In genomic region chr11:87847884-87848283, GRCm38 (mm10) we compare ENCODE assay signal across 21 mouse cellular contexts. TPM values are rescaled to one million over a fixed set of nuclear protein-coding genes. Genes with fewer than 3 reads are reported as not detected.
DNase-seq lines count a peak whose midpoint lies in the region; ATAC-seq and TF ChIP-seq lines count a peak whose summit lies in the region.
"Had no signal": no experiment of that assay in that cellular context is flagged by ENCODE, and none has a peak within 500 bp of the region (broad histone marks: within the 10 kb centered on the region; RNA-seq: fewer than 3 reads in every experiment).

No protein-coding gene starts in this region.

- no peak overlapping the region for H3K4me3 ChIP-seq in forebrain, embryonic 12.5 days (replicated peaks)
- H3K4me3 ChIP-seq in forebrain, postnatal 0 days (ENCODE audit: low read depth, low read length), result no peak overlapping the region
- no peak overlapping the region for H3K4me3 ChIP-seq in lung, embryonic 14.5 days (ENCODE audit: low read depth, low read length)
- H3K4me3 ChIP-seq in lung, adult 2 months (replicated peaks; ENCODE audit: extremely low read depth, low read depth, low read length), result no peak overlapping the region
- H3K4me3 ChIP-seq in intestine, embryonic 16.5 days (ENCODE audit: low read length), result no peak overlapping the region
- H3K4me3 ChIP-seq in liver, embryonic 12.5 days, result no peak overlapping the region
- H3K4me3 ChIP-seq: embryonic facial prominence, embryonic 12.5 days; heart, embryonic 13.5 days; hindbrain, embryonic 15.5 days; limb, embryonic 10.5 days; liver, embryonic 13.5 days; myocyte had no signal

- H3K9me3 ChIP-seq in forebrain, embryonic 12.5 days, result no peaks in the 10 kb centered on the region
- H3K9me3 ChIP-seq in forebrain, postnatal 0 days (ENCODE audit: low read length), result no peaks in the 10 kb centered on the region
- no peaks in the 10 kb centered on the region for H3K9me3 ChIP-seq in lung, embryonic 14.5 days (ENCODE audit: low read depth, low read length)
- no peaks in the 10 kb centered on the region for H3K9me3 ChIP-seq in intestine, embryonic 16.5 days (ENCODE audit: control insufficient read depth, low read length)
- no peaks in the 10 kb centered on the region for H3K9me3 ChIP-seq in liver, embryonic 12.5 days (replicated peaks)
- H3K9me3 ChIP-seq: embryonic facial prominence, embryonic 12.5 days; heart, embryonic 13.5 days; hindbrain, embryonic 15.5 days; limb, embryonic 10.5 days; liver, embryonic 13.5 days had no signal

- TF ChIP-seq POLR2A in lung, adult 2 months (IDR thresholded peaks at IDR 0.05; ENCODE audit: borderline replicate concordance, extremely low read depth, low read depth, low read length), result no peak

- 0 out of 2 replicates have a peak, but pooled peaks have one; percentile 39 for ATAC-seq in forebrain, embryonic 12.5 days (ENCODE audit: low FRiP score)
- ATAC-seq in forebrain, postnatal 0 days, result no peak
- ATAC-seq in lung, embryonic 14.5 days (ENCODE audit: insufficient read depth), result no peak
- 0 out of 2 replicates have a peak, but pooled peaks have one; percentile 19 for ATAC-seq in intestine, embryonic 16.5 days
- no peak for ATAC-seq in liver, embryonic 12.5 days

- H3K27ac ChIP-seq in forebrain, embryonic 12.5 days, result no peak overlapping the region
- H3K27ac ChIP-seq in forebrain, postnatal 0 days (ENCODE audit: low read depth, low read length), result no peak overlapping the region
- no peak overlapping the region for H3K27ac ChIP-seq in lung, embryonic 14.5 days (ENCODE audit: low read depth)
- H3K27ac ChIP-seq in intestine, embryonic 16.5 days (ENCODE audit: low read length), result no peak overlapping the region
- H3K27ac ChIP-seq in liver, embryonic 12.5 days, result no peak overlapping the region
- H3K27ac ChIP-seq: embryonic facial prominence, embryonic 12.5 days; heart, embryonic 13.5 days; hindbrain, embryonic 15.5 days; limb, embryonic 10.5 days; liver, embryonic 13.5 days had no signal

- WGBS in forebrain, embryonic 12.5 days, result 66% methylated on average over 6 of the region's 6 CpGs
- WGBS in forebrain, postnatal 0 days, result 67% methylated on average over 6 of the region's 6 CpGs
- WGBS in lung, embryonic 14.5 days, result 59% methylated on average over 6 of the region's 6 CpGs
- WGBS in lung, adult 2 months, result 55% methylated on average over 6 of the region's 6 CpGs
- 81% methylated on average over 6 of the region's 6 CpGs for WGBS in intestine, embryonic 16.5 days
- WGBS in liver, embryonic 12.5 days (ENCODE audit: insufficient replicate concordance), result 63% methylated on average over 6 of the region's 6 CpGs

- no peak for DNase-seq in forebrain, postnatal 0 days
- peak; percentile 5 for DNase-seq in lung, embryonic 14.5 days
- DNase-seq in lung, adult 2 months, result no peak
- DNase-seq in R1 (ENCODE audit: low read depth, low spot score), result peak; percentile 81
- no peak for DNase-seq in right cerebral cortex, postnatal 25 days
- DNase-seq: adrenal gland, postnatal 10 days; cerebellum, postnatal 10 days; liver, embryonic 13.5 days; lung, postnatal 10 days; thymus, adult 18-20 months had no signal

- no peak overlapping the region for H3K4me2 ChIP-seq in forebrain, embryonic 12.5 days
- H3K4me2 ChIP-seq in forebrain, postnatal 0 days (ENCODE audit: low read depth), result no peak overlapping the region
- no peak overlapping the region for H3K4me2 ChIP-seq in lung, embryonic 14.5 days
- H3K4me2 ChIP-seq in intestine, embryonic 16.5 days (ENCODE audit: low read depth, low read length), result no peak overlapping the region
- H3K4me2 ChIP-seq in liver, embryonic 12.5 days, result no peak overlapping the region
- H3K4me2 ChIP-seq: embryonic facial prominence, embryonic 12.5 days; heart, embryonic 13.5 days; hindbrain, embryonic 15.5 days; liver, embryonic 13.5 days had no signal

- TF ChIP-seq CTCF in forebrain, postnatal 0 days (IDR thresholded peaks at IDR 0.05; ENCODE audit: low read depth), result no peak
- no peak for TF ChIP-seq CTCF in lung, embryonic 14.5 days (IDR thresholded peaks at IDR 0.05; ENCODE audit: low read depth)
- no peak for TF ChIP-seq CTCF in lung, adult 2 months (IDR thresholded peaks at IDR 0.05; ENCODE audit: insufficient read depth, low read length)

- H3K36me3 ChIP-seq in forebrain, embryonic 12.5 days (replicated peaks), result no peaks in the 10 kb centered on the region
- H3K36me3 ChIP-seq in forebrain, postnatal 0 days (ENCODE audit: insufficient read depth), result no peaks in the 10 kb centered on the region
- H3K36me3 ChIP-seq in lung, embryonic 14.5 days (ENCODE audit: insufficient read depth), result no peaks in the 10 kb centered on the region
- H3K36me3 ChIP-seq in intestine, embryonic 16.5 days (ENCODE audit: control insufficient read depth, insufficient read depth, low read length), result no peaks in the 10 kb centered on the region
- no peaks in the 10 kb centered on the region for H3K36me3 ChIP-seq in liver, embryonic 12.5 days
- H3K36me3 ChIP-seq: embryonic facial prominence, embryonic 12.5 days; heart, embryonic 13.5 days; hindbrain, embryonic 15.5 days; limb, embryonic 10.5 days; liver, embryonic 13.5 days had no signal

- H3K9ac ChIP-seq in forebrain, embryonic 12.5 days, result no peak overlapping the region
- no peak overlapping the region for H3K9ac ChIP-seq in forebrain, postnatal 0 days
- H3K9ac ChIP-seq in lung, embryonic 14.5 days, result no peak overlapping the region
- no peak overlapping the region for H3K9ac ChIP-seq in intestine, embryonic 16.5 days (ENCODE audit: low read depth, low read length)
- H3K9ac ChIP-seq in liver, embryonic 12.5 days, result no peak overlapping the region
- H3K9ac ChIP-seq: embryonic facial prominence, embryonic 12.5 days; heart, embryonic 13.5 days; hindbrain, embryonic 15.5 days; liver, embryonic 13.5 days had no signal

- H3K27me3 ChIP-seq in forebrain, embryonic 12.5 days, result peaks cover 2% of the 10 kb centered on the region; the same call in 1 of the 2 replicates
- H3K27me3 ChIP-seq in forebrain, postnatal 0 days (ENCODE audit: insufficient read depth, low read length), result no peaks in the 10 kb centered on the region
- no peaks in the 10 kb centered on the region for H3K27me3 ChIP-seq in lung, embryonic 14.5 days (ENCODE audit: insufficient read depth, low read length)
- no peaks in the 10 kb centered on the region for H3K27me3 ChIP-seq in intestine, embryonic 16.5 days (replicated peaks; ENCODE audit: control insufficient read depth, insufficient read depth, low read length)
- no peaks in the 10 kb centered on the region; the same call in 1 of the 2 replicates for H3K27me3 ChIP-seq in liver, embryonic 12.5 days (replicated peaks)
- H3K27me3 ChIP-seq: embryonic facial prominence, embryonic 12.5 days; hindbrain, embryonic 15.5 days; liver, embryonic 13.5 days had no signal

- peaks cover 3% of the 10 kb centered on the region; the same call in 1 of the 2 replicates for H3K4me1 ChIP-seq in forebrain, embryonic 12.5 days
- peaks cover 4% of the 10 kb centered on the region; the same call in 1 of the 2 replicates for H3K4me1 ChIP-seq in forebrain, postnatal 0 days (ENCODE audit: insufficient read depth)
- no peaks in the 10 kb centered on the region for H3K4me1 ChIP-seq in lung, embryonic 14.5 days (ENCODE audit: insufficient read depth)
- H3K4me1 ChIP-seq in lung, adult 2 months (ENCODE audit: control insufficient read depth, insufficient read depth, low read length), result peaks cover 2% of the 10 kb centered on the region; the same call in 1 of the 2 replicates
- H3K4me1 ChIP-seq in intestine, embryonic 16.5 days (ENCODE audit: control insufficient read depth, insufficient read depth, low read length), result no peaks in the 10 kb centered on the region
- peaks cover 5% of the 10 kb centered on the region for H3K4me1 ChIP-seq in liver, embryonic 12.5 days
- H3K4me1 ChIP-seq: embryonic facial prominence, embryonic 12.5 days had no signal

RNA-seq across cellular contexts. Expression of gene Mks1, which starts 5.1 kb away (rescaled TPM):
- 16.0 and 19.6 TPM in 2 replicates for polyA plus RNA-seq in forebrain, embryonic 12.5 days (2016; fragmentation: Nextera tagmentation; extraction: Ambion mirVana)
- total RNA-seq in forebrain, postnatal 0 days (2014; rRNA removed), result 6.8 and 11.1 TPM in 2 replicates
- polyA plus RNA-seq in forebrain, postnatal 0 days (2015; fragmentation: Nextera tagmentation; extraction: Ambion mirVana), result 6.1 and 8.8 TPM in 2 replicates
- 11.3 and 14.3 TPM in 2 replicates for polyA plus RNA-seq in lung, embryonic 14.5 days (2014; fragmentation: Nextera tagmentation; extraction: Ambion mirVana)
- polyA plus RNA-seq in lung, adult 2 months (2012; rRNA removed), result 8.5 and 10.0 TPM in 2 replicates
- polyA plus RNA-seq in intestine, embryonic 16.5 days (2015; fragmentation: Nextera tagmentation; extraction: Ambion mirVana), result 9.2 and 9.3 TPM in 2 replicates
- 3.9 and 4.3 TPM in 2 replicates for polyA plus RNA-seq in liver, embryonic 12.5 days (2016; fragmentation: Nextera tagmentation; extraction: Ambion mirVana)

RNA-seq across cellular contexts. Expression of gene Lpo, which starts 19.8 kb away (rescaled TPM):
- polyA plus RNA-seq in forebrain, embryonic 12.5 days (2016; fragmentation: Nextera tagmentation; extraction: Ambion mirVana), result 0.19 and 0.33 TPM in 2 replicates
- total RNA-seq in forebrain, postnatal 0 days (2014; rRNA removed), result 0.46 and 1.1 TPM in 2 replicates
- 0.62 and 1.3 TPM in 2 replicates for polyA plus RNA-seq in forebrain, postnatal 0 days (2015; fragmentation: Nextera tagmentation; extraction: Ambion mirVana)
- polyA plus RNA-seq in lung, embryonic 14.5 days (2014; fragmentation: Nextera tagmentation; extraction: Ambion mirVana), result 0.05 TPM in 1 of 2 replicates, not detected in the other
- 0.85 TPM in 1 of 2 replicates, not detected in the other for polyA plus RNA-seq in lung, adult 2 months (2012; rRNA removed)
- polyA plus RNA-seq in intestine, embryonic 16.5 days (2015; fragmentation: Nextera tagmentation; extraction: Ambion mirVana), result 0.04 TPM in 1 of 2 replicates, not detected in the other
- not detected in 2 replicates for polyA plus RNA-seq in liver, embryonic 12.5 days (2016; fragmentation: Nextera tagmentation; extraction: Ambion mirVana)
- total RNA-seq: adrenal gland, postnatal 10 days had no signal
- polyA plus RNA-seq: heart, embryonic 13.5 days; limb, embryonic 10.5 days; liver, embryonic 13.5 days; myocyte had no signal

RNA-seq across cellular contexts. Expression of gene Epx, which starts 27.5 kb away (rescaled TPM):
- 0.14 and 0.20 TPM in 2 replicates for polyA plus RNA-seq in forebrain, embryonic 12.5 days (2016; fragmentation: Nextera tagmentation; extraction: Ambion mirVana)
- 0.15 and 0.90 TPM in 2 replicates for total RNA-seq in forebrain, postnatal 0 days (2014; rRNA removed)
- 0.38 and 0.79 TPM in 2 replicates for polyA plus RNA-seq in forebrain, postnatal 0 days (2015; fragmentation: Nextera tagmentation; extraction: Ambion mirVana)
- polyA plus RNA-seq in lung, embryonic 14.5 days (2014; fragmentation: Nextera tagmentation; extraction: Ambion mirVana), result not detected in 2 replicates
- 0.24 TPM in 1 of 2 replicates, not detected in the other for polyA plus RNA-seq in lung, adult 2 months (2012; rRNA removed)
- polyA plus RNA-seq in intestine, embryonic 16.5 days (2015; fragmentation: Nextera tagmentation; extraction: Ambion mirVana), result 0.06 and 0.11 TPM in 2 replicates
- 1.3 and 3.8 TPM in 2 replicates for polyA plus RNA-seq in liver, embryonic 12.5 days (2016; fragmentation: Nextera tagmentation; extraction: Ambion mirVana)
- polyA plus RNA-seq: embryonic facial prominence, embryonic 12.5 days; limb, embryonic 10.5 days; myocyte had no signal

RNA-seq across cellular contexts. Expression of gene Olfr462, which starts 44.2 kb away (rescaled TPM):
- not detected in 2 replicates for polyA plus RNA-seq in forebrain, embryonic 12.5 days (2016; fragmentation: Nextera tagmentation; extraction: Ambion mirVana)
- total RNA-seq in forebrain, postnatal 0 days (2014; rRNA removed), result not detected in 2 replicates
- polyA plus RNA-seq in forebrain, postnatal 0 days (2015; fragmentation: Nextera tagmentation; extraction: Ambion mirVana), result not detected in 2 replicates
- polyA plus RNA-seq in lung, embryonic 14.5 days (2014; fragmentation: Nextera tagmentation; extraction: Ambion mirVana), result not detected in 2 replicates
- not detected in 2 replicates for polyA plus RNA-seq in lung, adult 2 months (2012; rRNA removed)
- polyA plus RNA-seq in intestine, embryonic 16.5 days (2015; fragmentation: Nextera tagmentation; extraction: Ambion mirVana), result not detected in 2 replicates
- polyA plus RNA-seq in liver, embryonic 12.5 days (2016; fragmentation: Nextera tagmentation; extraction: Ambion mirVana), result not detected in 2 replicates
- total RNA-seq: adrenal gland, postnatal 10 days; layer of hippocampus, adult 18-20 months had no signal
- polyA plus RNA-seq: embryonic facial prominence, embryonic 12.5 days; gonadal fat pad, adult 2 months; heart, embryonic 13.5 days; hindbrain, embryonic 15.5 days; kidney, embryonic 16.5 days; limb, embryonic 10.5 days; liver, embryonic 13.5 days; myocyte had no signal

RNA-seq across cellular contexts. Expression of gene Olfr463, which starts 49.3 kb away (rescaled TPM):
- not detected in 2 replicates for polyA plus RNA-seq in forebrain, embryonic 12.5 days (2016; fragmentation: Nextera tagmentation; extraction: Ambion mirVana)
- not detected in 2 replicates for total RNA-seq in forebrain, postnatal 0 days (2014; rRNA removed)
- not detected in 2 replicates for polyA plus RNA-seq in forebrain, postnatal 0 days (2015; fragmentation: Nextera tagmentation; extraction: Ambion mirVana)
- not detected in 2 replicates for polyA plus RNA-seq in lung, embryonic 14.5 days (2014; fragmentation: Nextera tagmentation; extraction: Ambion mirVana)
- not detected in 2 replicates for polyA plus RNA-seq in lung, adult 2 months (2012; rRNA removed)
- not detected in 2 replicates for polyA plus RNA-seq in intestine, embryonic 16.5 days (2015; fragmentation: Nextera tagmentation; extraction: Ambion mirVana)
- not detected in 2 replicates for polyA plus RNA-seq in liver, embryonic 12.5 days (2016; fragmentation: Nextera tagmentation; extraction: Ambion mirVana)
- total RNA-seq: adrenal gland, postnatal 10 days; layer of hippocampus, adult 18-20 months had no signal
- polyA plus RNA-seq: embryonic facial prominence, embryonic 12.5 days; gonadal fat pad, adult 2 months; heart, embryonic 13.5 days; hindbrain, embryonic 15.5 days; kidney, embryonic 16.5 days; limb, embryonic 10.5 days; liver, embryonic 13.5 days; myocyte had no signal

Comparison
In these comparisons a context has a peak if more than half of its experiments do, and no peak if none do; other contexts are left out.
1. ATAC-seq: peak in forebrain, embryonic 12.5 days (single experiment) and intestine, embryonic 16.5 days (single experiment); none in forebrain, postnatal 0 days (single experiment), lung, embryonic 14.5 days (single experiment) and liver, embryonic 12.5 days (single experiment).
2. DNase-seq: peak in lung, embryonic 14.5 days (single experiment) and R1 (single experiment); none in forebrain, postnatal 0 days (single experiment), lung, adult 2 months (single experiment) and right cerebral cortex, postnatal 25 days (single experiment).